Mouse (Mus musculus) liver, embryonic 14.5 days (tissue): ENCODE results near the gene Ankrd34a. TPM values are rescaled to one million over a fixed set of nuclear protein-coding genes. Genes with fewer than 3 reads are reported as not detected.

Experiments
- ATAC-seq: fragments of 200-750 bp; cut with Nextera tagmentation; 2 replicates; pipeline ENCODE4 v1.8.0; 2017; ENCODE audit warnings: moderate number of reproducible peaks, mild to moderate bottlenecking, moderate library complexity; ENCODE audit not compliant: insufficient read depth
- DNase-seq, 3 experiments: peaks; one replicate each; pipeline ENCODE4 v3.0.0-alpha.2; 2012 to 2013; ENCODE audit warnings: low read depth in 3 of 3, low spot score in 3 of 3
- H3K27ac ChIP-seq: fragments of 300-500 bp; sonication (generic); 2 replicates; pipeline ENCODE4 v1.5.1; 2014; ENCODE audit warnings: moderate library complexity, mild to moderate bottlenecking, control low read depth, inconsistent platforms
- H3K27me3 ChIP-seq: fragments of 300-500 bp; sonication (generic); 2 replicates; pipeline ENCODE4 v1.6.1; 2014; ENCODE audit warnings: mild to moderate bottlenecking, low read length, moderate library complexity; ENCODE audit not compliant: control insufficient read depth, insufficient read depth
- H3K36me3 ChIP-seq: fragments of 300-500 bp; sonication (generic); replicated peaks from 2 replicates; pipeline ENCODE4 v1.6.1; 2014; ENCODE audit warnings: low read depth; ENCODE audit not compliant: control insufficient read depth, insufficient read depth
- H3K4me1 ChIP-seq, 2 experiments: fragments of 200-500 bp in 1 of 2; fragments of 300-500 bp in 1 of 2; sonication (generic) in 1 of 2; replicated peaks; 2 replicates each; pipeline ENCODE4 v1.6.1; 2012 to 2014; ENCODE audit warnings: antibody characterized with exemption in 1 of 2, inconsistent platforms in 1 of 2, low read length in 1 of 2; ENCODE audit not compliant: control insufficient read depth in 2 of 2, insufficient read depth in 2 of 2
- H3K4me2 ChIP-seq: fragments of 300-500 bp; sonication (generic); 2 replicates; pipeline ENCODE4 v1.6.1; 2014; ENCODE audit warnings: low read depth, mild to moderate bottlenecking, control low read depth, moderate library complexity
- H3K4me3 ChIP-seq, 2 experiments: fragments of 200-500 bp in 1 of 2; fragments of 300-500 bp in 1 of 2; sonication (generic) in 1 of 2; 2 replicates each; pipeline ENCODE4 v1.5.1; 2012 to 2014; ENCODE audit warnings: low read depth in 2 of 2, low read length in 2 of 2, mild to moderate bottlenecking in 2 of 2, control low read depth in 1 of 2, inconsistent platforms in 1 of 2, moderate library complexity in 1 of 2; ENCODE audit not compliant: insufficient read depth in 1 of 2
- H3K9ac ChIP-seq: fragments of 300-500 bp; sonication (generic); replicated peaks from 2 replicates; pipeline ENCODE4 v1.6.1; 2014; ENCODE audit warnings: mild to moderate bottlenecking, control low read depth, moderate library complexity
- H3K9me3 ChIP-seq: fragments of 300-500 bp; sonication (generic); 2 replicates; pipeline ENCODE4 v1.6.1; 2016; ENCODE audit warnings: low read length, mixed read lengths; ENCODE audit not compliant: control insufficient read depth
- CTCF ChIP-seq: IDR thresholded peaks from 2 replicates; pipeline ENCODE4 v1.5.1; 2016; ENCODE audit warnings: antibody characterized with exemption, low read depth, control low read depth
- EP300 ChIP-seq: IDR thresholded peaks from 2 replicates; pipeline ENCODE4 v1.6.1; 2016; ENCODE audit warnings: antibody characterized with exemption, low read depth
- WGBS: fragments of 180-500 bp; shearing (Covaris S2); extraction: QIAGEN DNeasy Blood & Tissue Kit; methylation state at CpG from one replicate; pipeline ENCODE4 v1.1.7; 2014; ENCODE audit not compliant: insufficient replicate concordance; 5-methylcytosine and 5-hydroxymethylcytosine counted together
- polyA plus RNA-seq, 2 experiments: library from polyadenylated mRNA; depleted of rRNA in 1 of 2; stranded (reverse) in 1 of 2; unstranded in 1 of 2; fragments of >200 nt; fragmentation: Nextera tagmentation in 1 of 2; extraction: Ambion mirVana in 1 of 2; gene quantifications; 2 replicates each; pipeline versions ENCODE4 v1.2.1 to v1.2.3; 2012 to 2014

Gene Ankrd34a
- polyA plus RNA-seq, 2 experiments = 0.08 TPM; not detected in 1

DNA sequence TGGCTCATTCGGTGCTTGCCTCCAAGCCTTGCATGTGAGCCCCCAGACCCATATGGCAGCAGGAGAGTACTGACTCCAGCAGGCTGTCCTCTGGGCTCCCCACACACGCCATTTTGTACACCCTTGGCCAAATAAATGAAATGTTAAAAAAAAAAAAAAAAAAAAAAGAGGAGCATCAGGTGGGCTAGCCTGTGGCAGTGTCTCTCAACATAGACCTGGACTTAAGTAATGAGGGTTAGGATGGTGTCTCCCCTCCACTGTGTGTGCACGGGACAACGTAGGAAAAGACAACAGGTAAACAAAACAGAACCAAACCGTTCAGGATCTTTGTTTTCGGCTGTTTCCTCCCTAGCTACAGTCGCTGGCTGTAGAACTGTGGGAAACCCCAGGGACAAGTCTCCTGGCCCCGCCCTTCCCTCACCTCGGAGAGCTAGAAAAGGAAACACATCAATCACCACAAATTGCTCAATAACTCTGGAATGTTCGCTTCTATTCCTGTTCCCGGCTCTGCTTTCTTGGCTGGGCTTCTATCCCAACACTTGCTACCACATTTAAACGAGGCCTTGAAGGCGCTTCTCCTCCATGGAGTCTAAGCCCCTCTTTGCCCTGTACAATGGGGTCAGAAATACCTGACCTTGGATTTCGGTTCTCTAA is 20.3 kb upstream of the Ankrd34a start:
- DNase-seq = no peak
- peak; percentile 30; the same call in 1 of the 2 replicates for ATAC-seq

DNA sequence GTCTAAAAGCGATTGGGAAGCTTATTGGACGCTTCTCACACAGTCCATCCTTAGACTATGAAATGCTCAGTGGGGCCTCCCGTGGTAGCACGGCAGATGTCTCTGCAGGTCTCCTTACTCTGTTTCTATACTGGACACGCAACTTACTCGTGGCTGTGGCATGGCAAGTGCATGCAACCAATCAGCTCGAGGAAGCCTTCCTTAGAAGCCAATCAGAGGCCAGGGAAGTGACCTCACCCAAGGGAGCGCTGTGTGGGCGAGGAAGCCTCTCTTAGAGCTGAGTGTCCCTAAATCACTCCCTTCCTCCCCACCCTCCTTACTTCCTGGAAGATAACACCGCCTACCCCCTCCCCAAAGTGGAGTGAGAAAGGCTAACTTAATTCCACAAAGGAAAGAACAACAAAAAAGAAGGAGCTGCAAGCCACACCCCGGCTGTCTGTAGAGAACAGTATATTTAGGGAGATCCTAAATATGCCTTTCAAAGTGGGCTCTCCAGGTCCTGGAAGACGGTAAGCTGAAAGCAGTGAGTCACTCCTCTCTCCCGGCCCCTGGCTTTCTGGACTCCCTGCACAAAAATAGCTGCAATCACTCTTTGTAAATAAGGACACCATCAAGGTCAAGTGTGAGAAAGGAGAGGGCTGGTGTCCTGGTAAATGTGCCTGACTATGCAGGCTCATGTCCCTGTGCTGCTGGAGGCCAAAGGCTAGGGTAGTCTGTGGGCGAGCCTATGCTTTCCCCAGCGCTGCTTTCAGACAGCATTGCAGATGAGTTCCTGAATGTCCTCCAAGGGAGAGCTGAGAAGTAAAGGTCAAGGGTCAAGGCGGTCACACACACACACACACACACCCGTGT is 19.5 kb upstream of the Ankrd34a start, which contains the start of gene Gm16253:
Gene Gm16253, plus strand, starts transcription at position 295 of the 852 bp plus-strand sequence.
- WGBS = 14% methylated on average over 17 of the region's 17 CpGs
- H3K27me3 ChIP-seq = no peaks in the 10 kb centered on the region
- H3K4me1 ChIP-seq = peaks cover 13 to 26% of the 10 kb centered on the region in 2 experiments
- DNase-seq = peak; percentile 68 to 85 (median 70)
- H3K36me3 ChIP-seq = no peaks in the 10 kb centered on the region
- peak; percentile 86 for ATAC-seq
- H3K9me3 ChIP-seq = no peaks in the 10 kb centered on the region
- H3K27ac ChIP-seq = peak within 1 kb of the TSS; percentile 42
- H3K4me2 ChIP-seq = peak within 1 kb of the TSS; percentile 65
- peak within 1 kb of the TSS; percentile 28 for H3K9ac ChIP-seq
- H3K4me3 ChIP-seq = peak within 1 kb of the TSS; percentile 43 to 45
- TF ChIP-seq CTCF (peak; percentile 27; the same call in 1 of the 2 replicates), EP300 (no peak)

More for the DNA sequence above, 20.3 kb upstream of the Ankrd34a start:
- Histone ChIP-seq H3K36me3 (no peaks in the 10 kb centered on the region), H3K4me3 (peak overlapping the region; percentile 43 to 45), H3K27me3 (no peaks in the 10 kb centered on the region), H3K27ac (no peak overlapping the region), H3K9me3 (no peaks in the 10 kb centered on the region), H3K9ac (peak overlapping the region; percentile 28), H3K4me1 (peaks cover 13 to 31% of the 10 kb centered on the region in 2 experiments), H3K4me2 (peak overlapping the region; percentile 65)
- 17% methylated on average over 14 of the region's 14 CpGs for WGBS
- no peak for TF ChIP-seq EP300
- no peak for TF ChIP-seq CTCF

DNA sequence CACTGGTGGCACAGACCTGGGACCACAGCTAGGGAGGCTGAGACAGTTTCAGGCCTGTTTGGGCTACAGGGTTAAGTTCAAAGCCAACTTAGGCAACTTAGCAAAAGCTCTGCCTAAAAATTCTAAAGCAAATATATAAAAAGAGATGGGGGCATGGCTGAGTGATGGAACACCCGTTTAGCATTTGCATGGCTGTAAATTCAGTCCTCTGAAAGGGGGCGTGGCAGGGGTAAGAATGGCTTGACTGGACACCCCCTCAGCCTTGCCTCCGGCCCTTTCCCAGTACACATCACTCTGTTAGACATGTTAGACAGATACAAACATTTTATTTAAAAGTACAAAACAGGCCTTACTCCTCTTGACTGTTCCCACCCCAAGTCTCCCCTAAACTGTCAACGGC is 18.9 kb upstream of the Ankrd34a start:
- H3K27ac ChIP-seq = no peak overlapping the region
- ATAC-seq = no peak
- no peak overlapping the region for H3K9ac ChIP-seq
- H3K9me3 ChIP-seq = no peaks in the 10 kb centered on the region
- no peak overlapping the region for H3K4me3 ChIP-seq
- TF ChIP-seq EP300 = no peak
- no peak for TF ChIP-seq CTCF
- no peak for DNase-seq
- peaks cover 13 to 25% of the 10 kb centered on the region in 2 experiments for H3K4me1 ChIP-seq
- no peaks in the 10 kb centered on the region for H3K36me3 ChIP-seq
- no peaks in the 10 kb centered on the region for H3K27me3 ChIP-seq
- 65% methylated on average over 4 of the region's 4 CpGs for WGBS
- H3K4me2 ChIP-seq = no peak overlapping the region

DNA sequence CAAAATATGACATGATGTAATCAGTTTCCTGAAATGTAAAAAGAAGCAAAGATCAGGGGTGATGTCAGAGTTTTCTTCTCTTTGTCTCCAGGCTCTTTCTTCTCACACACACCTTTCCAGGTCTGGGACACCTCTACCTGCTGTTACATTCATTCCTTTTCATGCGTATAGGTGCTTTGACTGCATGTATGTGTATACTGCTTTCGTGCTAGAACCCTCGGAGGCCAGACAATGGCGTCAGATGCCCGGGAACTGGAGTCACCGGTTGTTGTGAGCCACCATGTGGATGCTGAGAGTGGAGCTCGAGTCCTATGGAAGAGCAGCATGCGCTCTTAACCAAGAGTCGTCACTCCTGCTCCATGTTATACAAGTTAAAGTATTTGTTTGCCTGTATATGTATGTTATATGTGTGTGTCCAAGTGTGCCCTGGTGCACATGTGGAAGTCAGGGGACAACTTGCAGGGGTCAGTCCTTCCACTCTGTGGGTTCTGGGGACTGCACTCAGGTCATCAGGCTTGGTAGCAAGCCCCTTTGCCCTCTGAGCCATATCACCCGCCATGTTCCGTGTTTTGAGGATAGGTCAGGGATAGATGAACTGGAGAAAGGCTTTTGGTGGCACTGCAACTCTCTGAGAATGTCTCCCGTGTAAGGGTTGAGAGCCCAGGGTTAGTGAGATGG is 17.7 kb upstream of the Ankrd34a start:
- Histone ChIP-seq H3K36me3 (no peaks in the 10 kb centered on the region), H3K27ac (no peak overlapping the region), H3K4me1 (peaks cover 13 to 25% of the 10 kb centered on the region in 2 experiments), H3K4me3 (no peak overlapping the region), H3K4me2 (no peak overlapping the region), H3K9me3 (no peaks in the 10 kb centered on the region), H3K27me3 (no peaks in the 10 kb centered on the region), H3K9ac (no peak overlapping the region)
- WGBS = 81% methylated on average over 12 of the region's 12 CpGs
- DNase-seq (no peak), ATAC-seq (no peak)
- TF ChIP-seq CTCF (no peak), EP300 (no peak)
